Mouse (Mus musculus) CH12.LX (cell line): ENCODE results near the gene Arrdc1.

Source experiments
- CTCF ChIP-seq, 2 experiments: IDR thresholded peaks in 1 of 2; conservative IDR thresholded peaks in 1 of 2; 2 replicates each; pipeline ENCODE4 v1.5.1; 2011 to 2012; ENCODE audit warnings: low read depth in 2 of 2, low read length in 2 of 2, improper control_type of control experiment in 1 of 2, inconsistent platforms in 1 of 2, mild to moderate bottlenecking in 1 of 2, moderate library complexity in 1 of 2
- E2F4 ChIP-seq: IDR thresholded peaks from 2 replicates; pipeline ENCODE4 v1.6.1; 2011; ENCODE audit warnings: low read depth, low read length, improper control_type of control experiment; ENCODE audit not compliant: insufficient replicate concordance
- MAFK ChIP-seq: IDR thresholded peaks from 2 replicates; pipeline ENCODE4 v1.6.1; 2011; ENCODE audit warnings: low read length, improper control_type of control experiment; ENCODE audit not compliant: insufficient replicate concordance
- MAX ChIP-seq: IDR thresholded peaks from 2 replicates; pipeline ENCODE4 v1.6.1; 2011; ENCODE audit warnings: low read length, improper control_type of control experiment
- MYC ChIP-seq: IDR thresholded peaks from 2 replicates; pipeline ENCODE4 v1.6.1; 2011; ENCODE audit warnings: low read depth, mild to moderate bottlenecking, improper control_type of control experiment, low read length
- POLR2A ChIP-seq: IDR thresholded peaks from 2 replicates; pipeline ENCODE4 v1.6.1; 2011; ENCODE audit warnings: low read depth, mild to moderate bottlenecking, improper control_type of control experiment, low read length
- POLR2AphosphoS2 ChIP-seq: IDR thresholded peaks from 2 replicates; pipeline ENCODE4 v1.6.1; 2011; ENCODE audit warnings: low read depth, low read length, improper control_type of control experiment
- UBTF ChIP-seq: IDR thresholded peaks from 2 replicates; pipeline ENCODE4 v1.6.1; 2012; ENCODE audit warnings: low read depth, mild to moderate bottlenecking, inconsistent platforms, low read length, improper control_type of control experiment, moderate library complexity
- USF2 ChIP-seq: conservative IDR thresholded peaks from 2 replicates; pipeline ENCODE4 v1.6.1; 2011; ENCODE audit warnings: low read depth, low read length, improper control_type of control experiment

DNA sequence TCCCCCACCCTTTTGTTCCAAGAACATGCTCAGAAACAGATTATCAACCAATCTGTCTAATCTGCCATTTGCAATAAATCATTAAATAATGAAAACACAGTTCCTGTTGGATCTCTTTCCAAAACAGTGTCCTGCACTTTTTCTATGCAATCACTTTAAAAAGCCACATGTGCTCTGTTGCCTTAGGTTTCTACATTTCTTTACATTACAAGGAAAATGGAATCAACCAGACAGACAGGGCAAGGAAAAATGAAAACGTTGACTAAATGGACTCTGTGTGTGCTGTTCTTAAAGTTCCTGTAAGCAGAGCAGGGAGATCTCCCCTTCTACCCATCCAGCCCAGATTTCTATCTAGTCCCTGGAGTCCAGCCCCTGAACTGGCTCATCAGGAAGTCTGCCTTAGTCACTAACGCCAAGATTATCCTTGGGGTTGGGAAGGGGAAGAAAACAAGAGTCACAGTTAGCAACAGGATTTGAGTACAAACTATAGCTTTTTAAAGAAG lies 29.3 kb downstream of the Arrdc1 start:
- TF ChIP-seq MYC (no peak), E2F4 (no peak), UBTF (no peak), CTCF (conservative IDR thresholded peaks at IDR 0.05 in 1 of 2, IDR thresholded peaks at IDR 0.05 in 1 of 2; ENCODE audit: low read depth in 2 of 2, low read length in 2 of 2) (no peak), USF2 (no peak), MAX (no peak), MAFK (no peak), POLR2A (no peak), POLR2AphosphoS2 (no peak)
